Comparison of ENCODE assay signal across 17 mouse cellular contexts in the genomic region with DNA sequence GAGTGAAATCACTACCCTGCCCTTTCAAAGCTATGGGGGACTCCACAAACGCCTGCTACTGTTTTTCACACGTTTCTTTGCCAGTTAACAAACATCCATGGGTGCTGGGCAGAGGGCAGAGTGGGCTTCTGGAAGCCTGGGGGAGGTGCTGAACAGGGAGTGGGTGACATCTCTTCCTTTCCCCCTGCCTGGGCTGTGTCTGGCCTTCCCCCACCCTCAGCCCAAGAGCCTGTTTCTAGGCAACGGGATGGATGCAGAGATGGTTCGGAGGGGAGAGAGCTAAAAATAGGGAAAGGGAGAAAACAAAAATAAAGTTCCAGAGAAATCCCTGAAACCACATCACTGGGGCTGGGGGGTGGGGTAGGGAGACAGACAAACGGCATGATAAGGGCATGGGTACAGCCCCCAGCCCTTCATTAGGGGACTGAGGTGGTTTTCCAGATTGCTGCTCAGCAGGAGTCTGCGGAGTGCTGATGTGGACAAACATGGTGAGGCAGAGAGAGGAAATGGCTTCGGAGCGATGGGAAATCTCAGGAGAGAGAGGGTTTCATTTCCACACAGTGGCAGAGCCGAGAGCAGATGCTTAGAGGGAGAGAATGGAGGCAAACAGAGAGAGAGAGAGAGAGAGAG. TPM values are rescaled to one million over a fixed set of nuclear protein-coding genes. Genes with fewer than 3 reads are reported as not detected.
DNase-seq lines count a peak whose midpoint lies in the region; ATAC-seq and TF ChIP-seq lines count a peak whose summit lies in the region.
"Had no signal": no experiment of that assay in that cellular context is flagged by ENCODE, and none has a peak within 500 bp of the region (broad histone marks: within the 10 kb centered on the region; RNA-seq: fewer than 3 reads in every experiment).

No protein-coding gene starts in this region.

- TF ChIP-seq POLR2A in kidney, adult 2 months (IDR thresholded peaks at IDR 0.05; ENCODE audit: low read depth, low read length): no peak

- no peaks in the 10 kb centered on the region for H3K9me3 ChIP-seq in forebrain, embryonic 11.5 days (ENCODE audit: control insufficient read depth, low read length)
- H3K9me3 ChIP-seq in forebrain, embryonic 10.5 days: no peaks in the 10 kb centered on the region
- no peaks in the 10 kb centered on the region for H3K9me3 ChIP-seq in forebrain, embryonic 13.5 days (replicated peaks)
- H3K9me3 ChIP-seq in midbrain, embryonic 12.5 days: no peaks in the 10 kb centered on the region
- H3K9me3 ChIP-seq: embryonic facial prominence, embryonic 13.5 days; kidney, embryonic 15.5 days had no signal

- no peak for ATAC-seq in forebrain, embryonic 11.5 days (replicated peaks; ENCODE audit: low FRiP score)
- no peak for ATAC-seq in forebrain, embryonic 13.5 days
- ATAC-seq in midbrain, embryonic 12.5 days (ENCODE audit: low FRiP score, low read depth): no peak

- no peak overlapping the region for H3K4me3 ChIP-seq in forebrain, embryonic 11.5 days (ENCODE audit: low read depth, low read length)
- H3K4me3 ChIP-seq in forebrain, embryonic 10.5 days: no peak overlapping the region
- no peak overlapping the region for H3K4me3 ChIP-seq in forebrain, embryonic 13.5 days
- H3K4me3 ChIP-seq in midbrain, embryonic 12.5 days: no peak overlapping the region
- no peak overlapping the region for H3K4me3 ChIP-seq in kidney, adult 2 months (ENCODE audit: insufficient read depth, low read depth, low read length)
- H3K4me3 ChIP-seq: embryonic facial prominence, embryonic 13.5 days; kidney, embryonic 15.5 days; megakaryocyte, embryonic 14.5 days had no signal

- TF ChIP-seq CTCF in kidney, adult 2 months (conservative IDR thresholded peaks at IDR 0.05; ENCODE audit: insufficient read depth, insufficient read length, low read depth, low read length): no peak

- H3K4me1 ChIP-seq in forebrain, embryonic 11.5 days (replicated peaks; ENCODE audit: control insufficient read depth, insufficient read depth, low read length): peaks cover 11% of the 10 kb centered on the region
- peaks cover 44% of the 10 kb centered on the region for H3K4me1 ChIP-seq in forebrain, embryonic 10.5 days
- H3K4me1 ChIP-seq in forebrain, embryonic 13.5 days: peaks cover 70% of the 10 kb centered on the region
- peaks cover 49% of the 10 kb centered on the region for H3K4me1 ChIP-seq in midbrain, embryonic 12.5 days
- H3K4me1 ChIP-seq in kidney, adult 2 months (ENCODE audit: control insufficient read depth, insufficient read depth, low read length): no peaks in the 10 kb centered on the region

- peaks cover 13% of the 10 kb centered on the region for H3K27me3 ChIP-seq in forebrain, embryonic 11.5 days (ENCODE audit: control insufficient read depth, insufficient read depth, low read length)
- H3K27me3 ChIP-seq in forebrain, embryonic 10.5 days (ENCODE audit: poor library complexity, severe bottlenecking): peaks cover 82% of the 10 kb centered on the region
- peaks cover 35% of the 10 kb centered on the region for H3K27me3 ChIP-seq in forebrain, embryonic 13.5 days
- H3K27me3 ChIP-seq in midbrain, embryonic 12.5 days: peaks cover 65% of the 10 kb centered on the region
- H3K27me3 ChIP-seq in kidney, adult 2 months (replicated peaks; ENCODE audit: control insufficient read depth, insufficient read depth, low read length): no peaks in the 10 kb centered on the region

- H3K36me3 ChIP-seq in forebrain, embryonic 11.5 days (ENCODE audit: control insufficient read depth, insufficient read depth, low read length): no peaks in the 10 kb centered on the region
- H3K36me3 ChIP-seq in forebrain, embryonic 10.5 days (replicated peaks): no peaks in the 10 kb centered on the region
- H3K36me3 ChIP-seq in forebrain, embryonic 13.5 days (ENCODE audit: poor library complexity, severe bottlenecking): no peaks in the 10 kb centered on the region
- H3K36me3 ChIP-seq in midbrain, embryonic 12.5 days: no peaks in the 10 kb centered on the region
- no peaks in the 10 kb centered on the region for H3K36me3 ChIP-seq in kidney, adult 2 months (ENCODE audit: control insufficient read depth, insufficient read depth, low read length)
- H3K36me3 ChIP-seq: embryonic facial prominence, embryonic 13.5 days; kidney, embryonic 15.5 days had no signal

- H3K27ac ChIP-seq in forebrain, embryonic 11.5 days (ENCODE audit: low read depth, low read length): no peak overlapping the region
- no peak overlapping the region for H3K27ac ChIP-seq in forebrain, embryonic 10.5 days
- peak overlapping the region; percentile 72 for H3K27ac ChIP-seq in forebrain, embryonic 13.5 days
- peak overlapping the region; percentile 66 for H3K27ac ChIP-seq in midbrain, embryonic 12.5 days (replicated peaks)
- H3K27ac ChIP-seq in kidney, adult 2 months (ENCODE audit: insufficient read depth, low read depth, low read length): no peak overlapping the region
- H3K27ac ChIP-seq: embryonic facial prominence, embryonic 13.5 days; kidney, embryonic 15.5 days had no signal

- DNase-seq in forebrain, embryonic 11.5 days (ENCODE audit: low spot score): no peak
- DNase-seq in forebrain, embryonic 10.5 days (ENCODE audit: extremely low spot score, low spot score): no peak
- DNase-seq in MN1 (ENCODE audit: low spot score): peak; percentile 53
- DNase-seq in adrenal gland, postnatal 14 days: no peak
- no peak for DNase-seq in kidney, adult 2 months
- no peak for DNase-seq in gastrocnemius, postnatal 36 days
- DNase-seq: heart, postnatal 4 days; lung, adult 2 months; thymus, adult 18-20 months had no signal

- 27% methylated on average over 9 of the region's 9 CpGs for WGBS in forebrain, embryonic 11.5 days
- 28% methylated on average over 9 of the region's 9 CpGs for WGBS in forebrain, embryonic 10.5 days
- 22% methylated on average over 9 of the region's 9 CpGs for WGBS in forebrain, embryonic 13.5 days
- WGBS in midbrain, embryonic 12.5 days: 19% methylated on average over 9 of the region's 9 CpGs
- WGBS in kidney, adult 2 months: 31% methylated on average over 9 of the region's 9 CpGs

- intact Hi-C loops in gastrocnemius, postnatal 36 days (cut with DNase I): no loop called here

- H3K4me2 ChIP-seq in forebrain, embryonic 11.5 days (ENCODE audit: low read depth, low read length, severe bottlenecking): peak overlapping the region; percentile 8; the same call in 1 of the 2 replicates
- H3K4me2 ChIP-seq in forebrain, embryonic 13.5 days: peak overlapping the region; percentile 25
- H3K4me2 ChIP-seq in midbrain, embryonic 12.5 days (replicated peaks): peak overlapping the region; percentile 11; the same call in 1 of the 2 replicates
- H3K4me2 ChIP-seq: embryonic facial prominence, embryonic 13.5 days; kidney, embryonic 15.5 days had no signal

- H3K9ac ChIP-seq in forebrain, embryonic 11.5 days (ENCODE audit: low read length): no peak overlapping the region
- H3K9ac ChIP-seq in forebrain, embryonic 13.5 days: peak overlapping the region; percentile 31; the same call in 1 of the 2 replicates
- no peak overlapping the region for H3K9ac ChIP-seq in midbrain, embryonic 12.5 days (replicated peaks)
- H3K9ac ChIP-seq: embryonic facial prominence, embryonic 13.5 days; kidney, embryonic 15.5 days had no signal

RNA-seq across cellular contexts. Expression of gene Gprin1, which starts 5.6 kb away (rescaled TPM):
- polyA plus RNA-seq in forebrain, embryonic 11.5 days (2014; fragmentation: Nextera tagmentation; extraction: Ambion mirVana): 8.2 and 13.5 TPM in 2 replicates
- polyA plus RNA-seq in forebrain, embryonic 10.5 days (2016; fragmentation: Nextera tagmentation; extraction: Ambion mirVana): 0.56 and 0.57 TPM in 2 replicates
- 3.5 TPM in 2 replicates for polyA plus RNA-seq in forebrain, embryonic 13.5 days (2015; fragmentation: Nextera tagmentation; extraction: Ambion mirVana)
- polyA plus RNA-seq in midbrain, embryonic 12.5 days (2016; fragmentation: Nextera tagmentation; extraction: Ambion mirVana): 12.6 and 16.7 TPM in 2 replicates
- total RNA-seq in adrenal gland, postnatal 14 days (2021): 3.5 and 5.1 TPM in 2 replicates
- polyA plus RNA-seq in kidney, adult 2 months (2012; rRNA removed): 0.03 and 0.04 TPM in 2 replicates
- total RNA-seq in gastrocnemius, postnatal 36 days (2021): not detected
- total RNA-seq: neutrophil, adult 5-6 weeks had no signal

RNA-seq across cellular contexts. Expression of gene Sncb, which starts 11.1 kb away (rescaled TPM):
- polyA plus RNA-seq in forebrain, embryonic 11.5 days (2014; fragmentation: Nextera tagmentation; extraction: Ambion mirVana): 1.3 and 2.6 TPM in 2 replicates
- polyA plus RNA-seq in forebrain, embryonic 10.5 days (2016; fragmentation: Nextera tagmentation; extraction: Ambion mirVana): 1.1 and 1.8 TPM in 2 replicates
- polyA plus RNA-seq in forebrain, embryonic 13.5 days (2015; fragmentation: Nextera tagmentation; extraction: Ambion mirVana): 9.1 and 10.6 TPM in 2 replicates
- polyA plus RNA-seq in midbrain, embryonic 12.5 days (2016; fragmentation: Nextera tagmentation; extraction: Ambion mirVana): 1.4 and 2.2 TPM in 2 replicates
- 0.96 and 2.5 TPM in 2 replicates for total RNA-seq in adrenal gland, postnatal 14 days (2021)
- polyA plus RNA-seq in kidney, adult 2 months (2012; rRNA removed): 0.15 and 0.41 TPM in 2 replicates
- not detected for total RNA-seq in gastrocnemius, postnatal 36 days (2021)
- total RNA-seq: heart, postnatal 4 days; neutrophil, adult 5-6 weeks had no signal
- polyA plus RNA-seq: lung, adult 2 months had no signal

RNA-seq across cellular contexts. Expression of gene Eif4e1b, which starts 28.5 kb away (rescaled TPM):
- polyA plus RNA-seq in forebrain, embryonic 11.5 days (2014; fragmentation: Nextera tagmentation; extraction: Ambion mirVana): not detected in 2 replicates
- not detected in 2 replicates for polyA plus RNA-seq in forebrain, embryonic 10.5 days (2016; fragmentation: Nextera tagmentation; extraction: Ambion mirVana)
- polyA plus RNA-seq in forebrain, embryonic 13.5 days (2015; fragmentation: Nextera tagmentation; extraction: Ambion mirVana): not detected in 2 replicates
- polyA plus RNA-seq in midbrain, embryonic 12.5 days (2016; fragmentation: Nextera tagmentation; extraction: Ambion mirVana): not detected in 2 replicates
- total RNA-seq in adrenal gland, postnatal 14 days (2021): not detected in 2 replicates
- polyA plus RNA-seq in kidney, adult 2 months (2012; rRNA removed): not detected in 2 replicates
- total RNA-seq in gastrocnemius, postnatal 36 days (2021): not detected
- total RNA-seq: heart, postnatal 4 days; layer of hippocampus, postnatal 36 days; neutrophil, adult 5-6 weeks had no signal
- polyA plus RNA-seq: embryonic facial prominence, embryonic 13.5 days; kidney, embryonic 15.5 days; limb, embryonic 14.5 days; lung, adult 2 months had no signal

RNA-seq across cellular contexts. Expression of gene Tspan17, which starts 33.9 kb away (rescaled TPM):
- polyA plus RNA-seq in forebrain, embryonic 11.5 days (2014; fragmentation: Nextera tagmentation; extraction: Ambion mirVana): 6.9 and 8.1 TPM in 2 replicates
- polyA plus RNA-seq in forebrain, embryonic 10.5 days (2016; fragmentation: Nextera tagmentation; extraction: Ambion mirVana): 7.9 and 9.5 TPM in 2 replicates
- 11.9 and 15.0 TPM in 2 replicates for polyA plus RNA-seq in forebrain, embryonic 13.5 days (2015; fragmentation: Nextera tagmentation; extraction: Ambion mirVana)
- 25.7 and 28.2 TPM in 2 replicates for polyA plus RNA-seq in midbrain, embryonic 12.5 days (2016; fragmentation: Nextera tagmentation; extraction: Ambion mirVana)
- total RNA-seq in adrenal gland, postnatal 14 days (2021): 24.8 and 29.5 TPM in 2 replicates
- 10.0 and 12.6 TPM in 2 replicates for polyA plus RNA-seq in kidney, adult 2 months (2012; rRNA removed)
- total RNA-seq in gastrocnemius, postnatal 36 days (2021): 10 to 100 TPM; 16.3 to 23.4 TPM

RNA-seq across cellular contexts. Expression of gene Cdhr2, which starts 54.1 kb away (rescaled TPM):
- polyA plus RNA-seq in forebrain, embryonic 11.5 days (2014; fragmentation: Nextera tagmentation; extraction: Ambion mirVana): not detected in 2 replicates
- polyA plus RNA-seq in forebrain, embryonic 10.5 days (2016; fragmentation: Nextera tagmentation; extraction: Ambion mirVana): 0.04 TPM in 1 of 2 replicates, not detected in the other
- 0.05 TPM in 1 of 2 replicates, not detected in the other for polyA plus RNA-seq in forebrain, embryonic 13.5 days (2015; fragmentation: Nextera tagmentation; extraction: Ambion mirVana)
- polyA plus RNA-seq in midbrain, embryonic 12.5 days (2016; fragmentation: Nextera tagmentation; extraction: Ambion mirVana): 0.04 and 0.10 TPM in 2 replicates
- 0.22 TPM in 1 of 2 replicates, not detected in the other for total RNA-seq in adrenal gland, postnatal 14 days (2021)
- 31.3 and 37.9 TPM in 2 replicates for polyA plus RNA-seq in kidney, adult 2 months (2012; rRNA removed)
- total RNA-seq in gastrocnemius, postnatal 36 days (2021): not detected
- total RNA-seq: heart, postnatal 4 days; neutrophil, adult 5-6 weeks had no signal
- polyA plus RNA-seq: embryonic facial prominence, embryonic 13.5 days had no signal

Comparison
In these comparisons a context has a peak if more than half of its experiments do, and no peak if none do; other contexts are left out.
1. H3K27ac ChIP-seq: peak in forebrain, embryonic 13.5 days (single experiment) and midbrain, embryonic 12.5 days (single experiment); none in forebrain, embryonic 11.5 days (single experiment), forebrain, embryonic 10.5 days (single experiment) and kidney, adult 2 months (single experiment).
2. Peak in every context shown above with its lines, with median percentiles within 50 percentile points of each other: H3K4me2 ChIP-seq.